ENCODE assay signal across 20 mouse cellular contexts in genomic region chr7:130314658-130315057, GRCm38 (mm10).
A peak's percentile ranks its signal among the peaks of the same experiment; 100 is the strongest.
DNase-seq lines count a peak whose midpoint lies in the region; ATAC-seq and TF ChIP-seq lines count a peak whose summit lies in the region.
"Had no signal": no experiment of that assay in that cellular context is flagged by ENCODE, and none has a peak within 500 bp of the region (broad histone marks: within the 10 kb centered on the region; RNA-seq: fewer than 3 reads in every experiment).

No protein-coding gene starts in this region.

- ATAC-seq in lung, embryonic 16.5 days (ENCODE audit: low read depth) = peak; percentile 50
- peak; percentile 82 for ATAC-seq in lung, postnatal 0 days
- ATAC-seq in midbrain, embryonic 11.5 days (ENCODE audit: low FRiP score) = no peak
- ATAC-seq: activated CD4-positive, CD25-positive, alpha-beta regulatory T cell, adult 4 months; CD4-positive, CD25-positive, alpha-beta regulatory T cell, adult 4 months; Patski had no signal

- H3K36me3 ChIP-seq in lung, embryonic 16.5 days (ENCODE audit: control insufficient read depth, insufficient read depth, low read length) = no peaks in the 10 kb centered on the region
- no peaks in the 10 kb centered on the region for H3K36me3 ChIP-seq in lung, postnatal 0 days (ENCODE audit: insufficient read depth, low read length)
- H3K36me3 ChIP-seq in midbrain, embryonic 10.5 days = no peaks in the 10 kb centered on the region
- H3K36me3 ChIP-seq in midbrain, embryonic 11.5 days (ENCODE audit: control insufficient read depth, insufficient read depth, low read length) = no peaks in the 10 kb centered on the region
- H3K36me3 ChIP-seq: G1E had no signal

- H3K4me3 ChIP-seq in lung, embryonic 16.5 days (ENCODE audit: low read length) = no peak overlapping the region
- H3K4me3 ChIP-seq in lung, postnatal 0 days (ENCODE audit: low read depth, low read length) = no peak overlapping the region
- no peak overlapping the region for H3K4me3 ChIP-seq in midbrain, embryonic 10.5 days
- H3K4me3 ChIP-seq in midbrain, embryonic 11.5 days (ENCODE audit: low read depth, low read length) = no peak overlapping the region

- peaks cover 12% of the 10 kb centered on the region for H3K4me1 ChIP-seq in lung, embryonic 16.5 days (replicated peaks; ENCODE audit: control insufficient read depth, insufficient read depth, low read length)
- peaks cover 6% of the 10 kb centered on the region; the same call in 1 of the 2 replicates for H3K4me1 ChIP-seq in lung, postnatal 0 days (ENCODE audit: insufficient read depth, low read depth, low read length)
- H3K4me1 ChIP-seq in midbrain, embryonic 10.5 days = peaks cover 16% of the 10 kb centered on the region
- no peaks in the 10 kb centered on the region for H3K4me1 ChIP-seq in midbrain, embryonic 11.5 days (ENCODE audit: control insufficient read depth, insufficient read depth, low read length)

- no peaks in the 10 kb centered on the region for H3K9me3 ChIP-seq in lung, embryonic 16.5 days (ENCODE audit: control insufficient read depth, low read length)
- no peaks in the 10 kb centered on the region for H3K9me3 ChIP-seq in lung, postnatal 0 days (ENCODE audit: low read length)
- H3K9me3 ChIP-seq in midbrain, embryonic 10.5 days (replicated peaks) = no peaks in the 10 kb centered on the region
- H3K9me3 ChIP-seq in midbrain, embryonic 11.5 days (ENCODE audit: control insufficient read depth, low read length) = no peaks in the 10 kb centered on the region

- no peak overlapping the region for H3K9ac ChIP-seq in lung, embryonic 16.5 days (ENCODE audit: low read length)
- no peak overlapping the region for H3K9ac ChIP-seq in lung, postnatal 0 days (replicated peaks; ENCODE audit: low read depth)
- H3K9ac ChIP-seq in midbrain, embryonic 11.5 days (ENCODE audit: low read length) = no peak overlapping the region

- H3K4me2 ChIP-seq in lung, embryonic 16.5 days (ENCODE audit: low read depth, low read length) = no peak overlapping the region
- no peak overlapping the region for H3K4me2 ChIP-seq in lung, postnatal 0 days (replicated peaks; ENCODE audit: low read depth, low read length)
- H3K4me2 ChIP-seq in midbrain, embryonic 11.5 days = no peak overlapping the region

- no peak for TF ChIP-seq CTCF in lung, postnatal 0 days (IDR thresholded peaks at IDR 0.05)

- H3K27me3 ChIP-seq in lung, embryonic 16.5 days (ENCODE audit: control insufficient read depth, insufficient read depth, low read depth, low read length) = no peaks in the 10 kb centered on the region
- no peaks in the 10 kb centered on the region for H3K27me3 ChIP-seq in lung, postnatal 0 days (replicated peaks; ENCODE audit: insufficient read depth, low read length)
- H3K27me3 ChIP-seq in midbrain, embryonic 10.5 days (ENCODE audit: low read depth, poor library complexity, severe bottlenecking) = no peaks in the 10 kb centered on the region
- no peaks in the 10 kb centered on the region for H3K27me3 ChIP-seq in midbrain, embryonic 11.5 days (ENCODE audit: control insufficient read depth, insufficient read depth, low read length)
- H3K27me3 ChIP-seq: Patski had no signal

- TF ChIP-seq EP300 in lung, postnatal 0 days (IDR thresholded peaks at IDR 0.05) = peak; percentile 82

- no peak for DNase-seq in lung, postnatal 14 days
- DNase-seq in lung, postnatal 0 days (ENCODE audit: low spot score) = no peak
- no peak for DNase-seq in lung, adult 18-20 months
- no peak for DNase-seq in midbrain, embryonic 10.5 days (ENCODE audit: low spot score)
- no peak for DNase-seq in midbrain, embryonic 11.5 days (ENCODE audit: low spot score, missing footprints)
- DNase-seq: adrenal gland, adult 2 months; adrenal gland, adult 8-10 months; adrenal gland, postnatal 10 days; adrenal gland, postnatal 14 days; adrenal gland, postnatal 25 days; adrenal gland, postnatal 36 days; B cell, adult 2 months; cerebellum, adult 11 months; cerebellum, adult 11-12 months; cerebellum, adult 18-20 months had no signal

- WGBS in lung, embryonic 16.5 days = 86% methylated on average over 6 of the region's 6 CpGs
- WGBS in lung, postnatal 0 days = 67% methylated on average over 6 of the region's 6 CpGs
- WGBS in midbrain, embryonic 10.5 days = 92% methylated on average over 6 of the region's 6 CpGs
- WGBS in midbrain, embryonic 11.5 days = 95% methylated on average over 6 of the region's 6 CpGs

- peak overlapping the region; percentile 28; the same call in 1 of the 2 replicates for H3K27ac ChIP-seq in lung, embryonic 16.5 days (ENCODE audit: low read length)
- peak overlapping the region; percentile 61; the same call in 1 of the 2 replicates for H3K27ac ChIP-seq in lung, postnatal 0 days (ENCODE audit: low read length)
- H3K27ac ChIP-seq in midbrain, embryonic 10.5 days (replicated peaks) = 0 out of 2 replicates have a peak overlapping the region, but pooled peaks have one; percentile 9
- H3K27ac ChIP-seq in midbrain, embryonic 11.5 days (ENCODE audit: low read depth, low read length) = no peak overlapping the region
